Mouse (Mus musculus): Measurements from ENCODE around the gene Asb16. TPM values are rescaled to one million over a fixed set of nuclear protein-coding genes. Genes with fewer than 3 reads are reported as not detected.

Gene Asb16
- under 1 TPM; 0.49 to 0.71 TPM for total RNA-seq (2021)

DNA sequence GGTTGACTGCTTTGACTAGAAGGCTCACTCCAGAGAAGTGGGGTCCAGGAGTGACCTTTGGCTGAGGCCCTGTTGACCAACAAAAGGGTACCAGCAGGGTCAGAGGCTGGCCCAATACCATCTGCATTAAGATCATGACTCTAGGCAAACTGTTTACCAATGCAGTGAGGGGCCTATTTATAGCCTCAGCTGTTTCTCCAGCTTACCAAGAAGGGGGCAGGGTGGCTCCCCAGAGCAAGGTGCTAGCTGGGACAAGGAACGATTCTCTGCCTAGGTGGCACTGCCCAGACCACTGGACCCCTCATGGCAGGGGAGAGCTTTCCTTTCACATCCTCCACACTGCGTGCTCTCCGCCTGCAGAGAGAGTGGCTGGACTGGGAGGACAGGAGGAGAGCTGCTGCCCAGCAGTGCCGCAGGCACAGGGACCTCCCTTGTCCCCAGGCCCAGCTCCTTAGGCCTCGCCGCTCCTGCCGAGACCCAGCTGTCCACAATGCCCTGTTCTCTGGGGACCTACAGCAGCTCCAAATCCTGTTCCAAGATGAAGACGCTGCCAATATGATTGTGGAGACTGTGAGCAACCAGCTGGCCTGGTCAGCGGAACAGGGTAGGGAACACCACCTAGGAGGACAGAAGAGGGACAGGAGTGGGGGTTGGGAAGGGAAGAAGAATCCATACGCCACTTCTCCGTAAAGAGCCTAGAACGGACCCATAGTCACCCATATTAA, at the start of gene Asb16:
Asb16 (plus strand) TSS at position 224 of the 725 bp plus-strand sequence.
- DNase-seq (ENCODE audit: extremely low spot score in 1 of 2, low spot score in 2 of 2): no peak
- intact Hi-C loops (cut with DNase I): loop anchor here (5.0 kb wide), 2 partner anchors 111 to 161 kb away; partner anchors contain the start of genes Pyy and Tmem101

DNA sequence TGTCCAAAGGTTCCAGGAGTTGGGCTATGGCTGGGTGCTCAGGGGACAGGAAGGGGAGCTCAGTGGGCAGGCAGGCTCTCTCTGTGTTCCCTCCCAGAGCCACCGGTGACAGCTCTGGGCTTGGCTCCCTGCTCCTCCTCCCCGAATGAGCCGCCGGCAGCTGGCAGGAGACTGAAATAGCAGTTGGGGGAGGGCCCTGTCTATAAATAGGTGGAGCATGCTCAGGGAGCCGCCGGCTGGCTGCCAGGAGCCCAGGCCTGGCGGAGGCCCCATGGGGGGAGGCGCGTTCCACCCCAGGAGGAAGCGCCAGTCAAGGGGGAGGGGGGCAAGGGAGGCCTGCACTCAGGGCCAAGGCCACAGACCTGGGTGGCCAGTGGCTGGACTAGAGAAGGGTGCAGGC, 49.8 kb upstream of the Asb16 start:
- intact Hi-C loops (cut with DNase I): no loop called here
- peak; percentile 95 to 97 for DNase-seq (ENCODE audit: extremely low spot score in 1 of 2, low spot score in 2 of 2)

DNA sequence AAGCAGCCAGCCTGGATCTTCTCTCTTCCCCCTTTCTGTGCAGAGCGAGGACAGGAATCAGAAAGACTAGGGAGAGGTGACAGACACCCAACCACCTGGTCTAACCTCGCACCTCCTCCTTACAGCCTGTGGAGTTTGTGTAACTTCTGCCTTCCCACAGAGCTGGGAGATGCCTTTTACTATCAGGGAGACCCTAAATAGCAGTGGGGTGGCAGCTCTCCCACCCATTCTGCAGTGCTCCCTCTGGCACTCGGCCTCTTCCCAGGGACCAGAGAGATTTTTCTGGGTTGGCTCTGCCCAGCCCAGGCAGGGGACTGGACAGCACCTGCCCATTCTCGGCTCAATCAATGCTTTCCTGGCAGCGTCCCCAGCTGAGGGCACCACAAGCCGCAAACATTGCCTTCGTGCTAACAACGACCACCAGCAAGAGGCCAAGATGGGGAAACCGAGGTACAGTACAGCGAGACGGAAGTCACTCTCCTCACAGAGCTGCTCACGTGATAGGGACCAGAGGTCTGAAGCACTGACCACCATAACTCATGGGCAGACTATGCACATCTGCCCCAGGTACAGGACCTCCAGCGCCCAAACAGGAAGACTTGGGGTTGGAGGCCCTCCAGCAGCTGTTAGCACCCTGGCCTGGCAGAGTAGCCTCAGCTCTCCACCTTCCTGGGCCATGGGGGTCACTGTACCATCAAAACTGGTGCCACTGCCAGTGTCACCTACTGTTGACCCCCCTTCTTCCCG, 49.1 kb upstream of the Asb16 start:
- peak in 1 of 2 experiments; percentile 56 for DNase-seq (ENCODE audit: extremely low spot score in 1 of 2, low spot score in 2 of 2)
- intact Hi-C loops (cut with DNase I): no loop called here

DNA sequence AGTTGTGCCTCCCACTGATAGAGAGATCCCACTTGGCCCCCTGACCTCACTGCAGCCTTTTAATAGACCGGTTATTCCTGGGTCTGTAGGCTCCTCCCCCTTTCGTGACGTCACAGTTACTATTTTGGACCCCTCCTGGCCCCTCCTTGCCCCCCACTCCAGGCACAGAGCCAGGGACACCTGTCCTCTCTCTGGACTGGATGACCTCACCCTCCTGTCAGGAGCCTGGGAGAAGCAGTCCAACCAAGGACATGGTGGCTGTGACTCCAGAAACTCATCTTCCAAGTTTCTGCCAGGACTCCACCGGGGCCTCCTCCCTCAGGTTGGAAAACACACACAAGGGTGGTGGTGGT, 48.6 kb upstream of the Asb16 start:
- peak in 1 of 2 experiments; percentile 70 for DNase-seq (ENCODE audit: extremely low spot score in 1 of 2, low spot score in 2 of 2)
- intact Hi-C loops (cut with DNase I): no loop called here

DNA sequence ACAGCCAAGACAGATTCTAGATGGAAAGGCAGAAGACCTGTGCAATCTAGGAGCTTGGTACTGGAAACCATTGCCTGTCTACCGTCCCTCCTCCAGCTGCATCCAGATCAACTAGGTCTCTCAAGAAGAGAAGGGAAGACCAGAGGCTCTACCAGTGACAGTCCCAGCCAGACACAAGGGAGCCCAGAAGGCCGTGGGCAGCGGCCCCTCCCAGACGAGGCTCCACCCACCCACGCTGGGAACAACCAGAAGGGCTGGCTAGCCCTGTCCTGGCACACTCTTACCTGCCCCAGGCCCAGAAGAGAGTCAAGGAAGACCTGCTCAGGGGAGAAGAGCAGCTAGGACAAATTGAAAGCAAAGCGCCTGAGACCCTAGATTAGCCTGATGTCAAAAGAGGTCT, 48.1 kb upstream of the Asb16 start:
- intact Hi-C loops (cut with DNase I): no loop called here
- DNase-seq (ENCODE audit: extremely low spot score in 1 of 2, low spot score in 2 of 2): peak in 1 of 2 experiments; percentile 36

DNA sequence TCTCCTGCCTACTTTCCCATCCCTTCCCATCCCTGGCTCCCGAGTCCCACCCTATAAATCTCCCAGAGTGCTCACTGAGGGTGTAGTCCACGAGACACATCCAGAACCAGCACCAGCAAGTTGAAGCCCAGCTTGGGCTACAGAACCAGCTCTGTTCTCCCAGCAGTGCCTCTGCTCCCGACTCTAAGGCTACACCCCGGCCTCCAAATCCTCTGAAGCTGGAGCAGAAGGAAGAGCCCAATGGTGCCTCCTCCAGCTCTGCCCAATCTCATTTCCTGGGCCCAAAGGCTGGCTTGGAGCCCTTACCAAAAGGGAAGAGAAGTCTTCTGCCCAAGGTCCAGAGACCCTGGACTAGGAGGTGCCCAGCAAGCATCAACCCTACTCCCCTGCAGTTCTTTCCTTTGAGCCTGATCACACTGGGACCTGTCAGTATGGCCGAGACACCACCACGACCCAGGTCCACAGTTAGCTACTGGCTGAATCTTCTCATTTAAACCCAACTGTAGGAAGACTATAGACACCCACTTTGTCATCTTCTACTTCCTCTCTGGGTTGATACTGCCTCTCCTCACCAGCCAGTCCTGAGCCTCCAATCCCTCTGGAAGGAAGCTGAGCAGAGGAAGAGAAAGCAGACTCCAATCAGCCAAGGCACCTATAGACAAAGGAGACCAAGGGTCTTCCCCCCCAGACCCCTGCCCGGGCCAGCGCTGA, 47.1 kb upstream of the Asb16 start:
- no peak for DNase-seq (ENCODE audit: extremely low spot score in 1 of 2, low spot score in 2 of 2)
- intact Hi-C loops (cut with DNase I): no loop called here

DNA sequence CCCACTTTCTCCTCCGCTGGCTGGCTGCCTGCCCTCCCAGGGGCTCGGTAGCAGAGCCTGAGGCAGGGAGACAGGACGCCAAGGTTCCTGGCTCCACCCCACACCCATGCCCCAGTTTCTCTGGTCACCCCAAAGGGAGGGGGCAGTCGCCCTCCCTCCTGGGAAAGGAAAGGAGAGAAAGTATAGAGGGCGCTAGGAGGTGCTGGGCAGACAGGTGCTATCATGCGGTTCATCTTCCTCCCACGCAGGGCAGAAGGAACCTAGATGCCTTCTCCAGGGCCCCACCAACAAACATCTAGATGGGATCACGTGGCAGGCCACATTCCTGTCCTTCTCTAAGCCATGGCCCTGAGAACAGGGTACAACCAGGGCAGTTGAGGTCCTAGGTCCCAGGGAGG, 46.6 kb upstream of the Asb16 start:
- DNase-seq (ENCODE audit: extremely low spot score in 1 of 2, low spot score in 2 of 2): no peak
- intact Hi-C loops (cut with DNase I): no loop called here

DNA sequence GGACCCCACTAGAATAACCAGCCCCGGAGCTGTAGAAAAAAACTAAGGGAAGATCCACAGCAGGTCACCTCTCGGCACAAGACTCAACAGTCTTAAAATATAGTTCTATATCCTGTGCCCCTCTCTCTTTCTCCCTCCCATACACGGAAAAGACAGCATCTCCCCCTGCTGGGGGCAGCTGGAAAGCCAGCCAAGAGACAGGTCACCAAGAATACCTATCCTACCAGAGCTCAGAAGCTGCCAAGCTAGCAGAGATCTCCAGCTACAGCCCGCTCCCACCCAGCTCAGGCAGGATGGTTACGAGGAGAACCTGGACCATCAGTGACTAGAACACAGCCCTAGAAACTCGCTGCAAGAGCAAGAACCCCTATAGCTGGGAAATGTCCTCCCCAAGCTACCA, 45.4 kb upstream of the Asb16 start:
- intact Hi-C loops (cut with DNase I): no loop called here
- peak in 1 of 2 experiments; percentile 74 for DNase-seq (ENCODE audit: extremely low spot score in 1 of 2, low spot score in 2 of 2)

DNA sequence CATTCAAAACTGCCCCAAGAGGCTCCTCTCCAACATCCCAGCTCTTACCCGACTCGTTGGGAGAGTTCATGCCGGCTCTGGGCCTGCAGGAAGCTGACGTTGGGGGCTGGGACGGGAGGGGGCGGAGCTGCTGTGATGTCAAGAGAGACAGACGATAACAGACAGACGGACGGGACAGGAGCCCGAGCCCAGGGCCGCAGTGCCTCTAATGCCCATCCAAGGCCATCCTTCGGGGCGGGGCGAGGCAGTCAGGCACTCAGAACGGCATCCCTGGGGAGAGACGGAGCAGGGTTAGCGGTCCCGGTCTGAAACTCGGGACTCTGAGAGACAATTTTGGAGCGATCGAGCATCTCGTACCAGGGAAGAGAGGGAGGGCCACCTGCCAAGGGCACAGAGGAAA, 43.9 kb upstream of the Asb16 start:
- no peak for DNase-seq (ENCODE audit: extremely low spot score in 1 of 2, low spot score in 2 of 2)
- intact Hi-C loops (cut with DNase I): no loop called here

DNA sequence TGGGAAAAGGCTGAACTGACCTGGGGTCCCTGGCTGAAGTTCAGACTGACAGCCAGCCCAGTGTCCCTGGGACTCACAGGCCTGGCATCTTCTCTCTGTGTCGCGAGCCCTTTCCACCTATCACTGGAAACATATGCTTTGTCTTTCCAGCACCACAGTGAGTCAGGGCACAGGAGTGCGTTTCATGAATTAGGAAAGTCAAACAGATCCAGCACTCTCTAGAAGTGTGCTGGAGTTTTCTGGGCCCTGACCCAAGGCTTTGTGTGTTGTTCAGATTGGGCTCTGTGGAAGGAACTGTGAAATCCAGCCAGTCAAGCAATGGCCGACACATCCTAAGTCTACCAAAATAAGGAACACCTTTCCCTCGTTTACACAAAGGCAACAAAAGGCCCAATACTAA, 43.3 kb upstream of the Asb16 start:
- intact Hi-C loops (cut with DNase I): no loop called here
- no peak for DNase-seq (ENCODE audit: extremely low spot score in 1 of 2, low spot score in 2 of 2)

DNA sequence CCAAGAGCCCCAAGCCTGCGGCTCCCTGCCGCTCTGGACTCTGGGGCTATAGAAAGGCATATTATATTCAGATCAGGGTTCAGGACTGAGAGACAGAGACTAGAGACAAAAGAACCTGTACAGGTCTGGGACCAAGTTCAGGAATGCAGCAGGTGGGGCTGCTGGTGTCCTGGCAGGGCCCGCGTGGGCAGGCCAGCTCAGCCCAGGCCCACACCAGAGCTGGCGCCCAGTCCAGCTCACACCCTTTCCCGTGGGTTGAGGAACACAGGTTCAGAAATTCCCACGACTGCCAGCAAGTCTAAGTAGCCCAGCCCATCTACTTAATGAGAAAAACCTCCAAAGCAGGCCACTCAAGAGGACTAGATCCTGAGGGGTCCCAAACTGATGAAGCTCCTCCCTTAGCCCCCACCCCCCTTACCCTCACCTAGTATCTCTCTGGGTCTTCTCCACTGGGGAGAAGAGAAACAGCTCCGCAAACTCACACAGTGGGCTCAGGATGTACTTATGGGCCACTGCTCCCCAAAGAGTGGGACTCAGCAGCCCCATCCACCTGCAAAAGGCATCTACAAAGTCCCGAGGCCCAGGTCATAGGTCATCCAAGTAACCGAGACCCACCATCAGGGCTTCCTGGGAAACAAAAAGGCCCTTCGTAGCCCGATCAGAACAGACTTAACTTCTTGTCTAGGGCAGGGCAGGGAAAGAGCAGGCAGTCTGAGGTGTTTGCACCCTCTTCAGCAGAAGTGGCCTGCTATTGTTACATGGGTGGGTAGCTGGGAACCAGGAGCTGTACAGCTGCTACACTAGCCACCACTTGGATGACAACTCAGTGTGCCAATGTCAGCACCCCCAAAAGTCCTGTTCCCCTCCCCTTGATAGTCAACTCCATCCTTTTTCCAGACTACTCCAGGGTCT, 42.2 kb upstream of the Asb16 start:
- intact Hi-C loops (cut with DNase I): no loop called here
- no peak for DNase-seq (ENCODE audit: extremely low spot score in 1 of 2, low spot score in 2 of 2)

DNA sequence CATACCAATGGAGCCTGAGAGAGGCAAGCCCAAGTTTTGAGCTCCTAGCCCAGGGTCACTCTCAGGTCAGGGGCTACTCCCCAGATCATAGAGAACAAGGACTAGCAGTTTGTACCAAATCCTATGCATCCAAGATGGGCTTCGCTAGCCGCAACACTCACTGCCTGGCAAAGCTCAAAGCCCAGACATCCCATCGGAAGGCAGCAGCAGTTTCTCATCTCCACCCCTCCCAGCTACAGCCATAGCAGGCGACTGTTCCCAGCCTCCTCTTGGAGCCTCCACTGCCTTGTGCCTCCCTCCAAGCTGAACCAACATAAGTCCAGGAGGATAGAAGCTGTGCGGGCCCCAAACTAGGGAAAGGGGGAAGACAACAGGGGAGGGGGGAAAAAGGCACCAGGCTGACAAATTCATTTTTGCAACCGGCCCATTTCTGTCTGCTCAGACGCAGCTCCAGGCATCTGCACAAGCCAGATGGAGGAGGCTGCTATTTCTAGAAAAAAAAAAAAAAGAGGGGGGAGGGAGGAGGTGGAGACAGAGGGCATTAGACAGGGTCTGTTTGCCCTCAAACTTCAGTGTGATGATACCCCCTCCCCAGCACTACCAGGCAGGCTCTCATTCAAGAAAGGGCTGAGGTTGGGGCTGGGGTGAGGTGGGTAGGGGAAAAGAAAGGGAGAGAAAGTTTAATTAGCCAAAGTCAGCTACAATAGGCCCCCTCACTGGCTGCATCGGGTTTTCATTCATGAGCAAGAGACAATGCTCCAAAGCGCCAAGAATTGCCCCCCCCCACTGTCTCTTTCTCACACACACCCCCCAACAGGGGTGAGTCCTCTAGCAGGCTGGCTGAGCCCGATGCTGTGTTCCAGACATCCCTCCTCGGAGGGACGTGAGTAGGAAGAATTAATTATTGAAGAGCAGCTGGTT, 41.0 kb upstream of the Asb16 start:
- intact Hi-C loops (cut with DNase I): no loop called here
- no peak for DNase-seq (ENCODE audit: extremely low spot score in 1 of 2, low spot score in 2 of 2)

DNA sequence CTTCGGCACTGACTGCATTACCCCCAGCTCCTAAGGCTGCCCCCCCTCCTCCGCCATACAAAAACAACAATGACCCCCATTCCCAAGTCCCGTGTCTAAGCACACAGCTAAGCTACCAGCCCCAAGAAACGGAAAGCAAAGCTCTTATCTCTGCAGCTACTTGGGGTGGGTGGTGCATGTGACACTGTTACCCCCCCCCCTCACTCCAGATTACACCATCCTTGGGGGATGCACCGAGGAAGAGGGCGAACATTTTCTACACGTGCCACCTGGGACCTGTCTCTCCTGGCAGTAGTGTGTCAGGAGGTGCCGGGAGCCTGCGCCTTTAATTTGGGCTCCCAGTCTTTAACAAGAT, 40.4 kb upstream of the Asb16 start:
- no peak for DNase-seq (ENCODE audit: extremely low spot score in 1 of 2, low spot score in 2 of 2)
- intact Hi-C loops (cut with DNase I): no loop called here

DNA sequence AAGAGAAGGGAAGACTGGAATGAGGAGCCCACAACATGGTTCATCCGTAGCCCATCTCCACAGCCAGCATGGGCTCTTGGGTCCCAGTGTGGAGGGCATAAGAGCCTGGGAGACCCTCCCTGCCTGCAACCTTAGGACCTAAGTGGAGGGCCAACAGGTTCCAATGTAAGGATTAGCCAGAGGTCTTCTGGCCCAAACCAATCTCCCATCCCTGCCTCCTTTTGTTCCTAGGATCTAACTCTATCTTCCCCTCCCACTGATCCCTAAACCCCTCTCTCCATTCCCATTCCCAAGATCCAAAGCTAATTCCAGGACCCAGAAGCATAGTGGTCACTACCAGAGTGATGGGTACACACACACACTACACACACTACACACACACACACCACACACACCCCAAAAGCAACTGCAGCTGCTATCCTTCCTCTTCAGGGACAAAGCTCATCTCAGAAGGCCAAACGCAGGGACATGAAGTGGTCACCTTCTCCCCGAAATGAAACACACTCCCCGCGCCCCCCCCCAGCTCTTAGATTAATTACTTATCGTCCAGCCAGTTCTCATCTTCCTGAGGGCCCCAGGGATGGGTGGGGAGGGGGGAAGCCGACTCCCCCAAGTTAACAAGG, 39.8 kb upstream of the Asb16 start:
- no peak for DNase-seq (ENCODE audit: extremely low spot score in 1 of 2, low spot score in 2 of 2)
- intact Hi-C loops (cut with DNase I): no loop called here

DNA sequence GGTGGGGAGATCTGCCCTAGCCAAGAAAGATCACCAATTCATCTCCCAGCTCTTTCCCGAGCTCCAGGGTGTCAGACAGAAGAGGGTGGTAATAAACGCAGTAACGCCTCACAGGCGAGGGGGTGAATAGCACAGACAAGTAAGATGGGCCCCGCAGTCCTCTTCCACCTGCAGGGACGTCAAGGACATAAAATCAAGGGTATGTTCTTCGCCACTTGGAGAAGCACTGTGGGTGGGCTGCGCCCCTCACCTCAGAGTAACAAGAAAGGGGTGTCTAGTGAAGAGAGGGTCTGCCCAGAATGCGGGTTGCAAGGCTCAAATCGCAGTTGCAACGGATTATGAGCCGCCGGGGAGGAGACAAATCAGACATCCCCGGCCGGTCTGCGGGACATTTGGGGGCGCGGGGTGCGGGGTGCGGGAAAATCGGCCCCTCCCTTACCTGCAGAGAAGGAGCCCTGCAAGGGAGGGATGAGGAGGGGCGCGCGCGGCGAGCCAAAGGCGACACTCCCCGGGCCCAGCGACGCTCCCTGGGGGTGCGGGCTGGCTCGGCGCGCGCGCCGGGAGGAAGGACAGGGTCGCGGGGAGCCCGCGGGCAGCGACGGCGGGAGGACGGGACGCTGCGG, 39.1 kb upstream of the Asb16 start:
- intact Hi-C loops (cut with DNase I): no loop called here
- DNase-seq (ENCODE audit: extremely low spot score in 1 of 2, low spot score in 2 of 2): peak in 1 of 2 experiments; percentile 60

DNA sequence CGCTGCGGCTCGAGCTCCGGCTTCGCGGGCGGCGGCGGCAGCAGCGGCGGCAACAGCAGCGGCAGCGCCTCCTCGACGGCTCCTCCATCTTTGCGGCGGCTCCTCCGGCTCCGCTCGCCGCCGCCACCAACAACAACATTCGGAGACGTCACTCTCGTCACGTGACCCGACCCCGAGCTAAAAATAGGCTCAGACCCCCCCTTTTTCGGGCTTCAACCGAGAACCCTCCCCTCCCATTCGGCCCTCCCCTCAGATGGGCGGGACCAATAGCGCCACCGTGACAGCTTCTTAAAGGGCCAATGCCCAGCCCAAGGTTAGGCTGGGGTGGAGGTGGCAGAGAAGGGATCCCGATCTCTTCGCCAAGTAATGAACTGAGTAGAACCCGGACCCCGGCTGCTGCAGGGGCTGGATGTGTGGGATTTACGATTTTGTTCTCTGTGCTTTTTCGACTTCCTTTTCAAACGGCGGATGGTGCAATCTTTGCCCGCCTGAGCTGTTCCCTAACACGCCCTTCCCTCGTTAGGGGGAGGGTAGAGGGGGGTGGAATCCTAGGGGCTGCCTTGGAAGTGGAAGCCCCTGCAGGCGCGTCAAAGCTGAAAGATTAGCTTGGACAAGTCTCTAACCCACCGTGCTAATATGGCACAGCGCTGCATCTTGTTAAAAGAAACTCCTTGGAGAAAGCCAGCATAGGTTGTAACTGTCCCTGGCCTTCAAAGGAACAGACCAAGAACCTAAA, 38.4 kb upstream of the Asb16 start, which contains the start of gene Hdac5:
Hdac5 (minus strand) TSS at position 161 of the 736 bp plus-strand sequence.
- intact Hi-C loops (cut with DNase I): no loop called here

More for the DNA sequence above, 38.4 kb upstream of the Asb16 start, which contains the start of gene Hdac5:
- peak; percentile 98 to 99 for DNase-seq (ENCODE audit: extremely low spot score in 1 of 2, low spot score in 2 of 2)
